Mouse (Mus musculus) layer of hippocampus, adult 9-11 months (tissue): ENCODE data around the gene Lamtor2.
A peak's percentile ranks its signal among the peaks of the same experiment; 100 is the strongest.
"Not testable (repeated sequence)": the region's sequence is repeated elsewhere in the genome, so short reads cannot be mapped to it uniquely, and the experiment has no call there.

Source experiments
- DNase-seq: peaks from one replicate; pipeline ENCODE4 v3.0.0; 2022

The Lamtor2 gene

GRCm38 (mm10) chr3:88552676-88553524, at the start of gene Lamtor2:
TSS of gene Lamtor2 (minus strand) at chr3:88553074.
- DNase-seq = peak; percentile 99

DNA sequence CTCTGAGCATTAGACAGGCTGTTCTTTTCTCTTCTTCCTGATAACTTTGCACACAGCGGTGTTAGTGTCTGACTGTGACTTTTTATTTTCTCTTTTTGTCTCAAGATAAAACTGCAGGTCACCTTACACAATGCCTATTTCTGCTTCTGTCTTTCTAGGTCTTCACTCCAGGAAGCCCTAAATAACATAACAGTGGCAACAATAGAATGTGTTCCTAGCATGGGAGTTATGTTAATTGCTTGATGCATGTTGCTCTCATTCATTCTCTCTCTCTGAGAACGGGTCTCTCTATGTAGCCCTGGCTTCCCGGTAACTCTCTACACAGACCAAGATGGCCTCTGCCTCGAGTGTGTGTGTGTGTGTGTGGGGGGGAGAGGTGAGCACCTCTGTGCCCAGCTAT, 49.6 kb upstream of the Lamtor2 start:
- no peak for DNase-seq

- DNase-seq = not testable (repeated sequence)
Measured at GRCm38 (mm10) chr3:88596547-88596946, 43.7 kb upstream of the Lamtor2 start.

DNA sequence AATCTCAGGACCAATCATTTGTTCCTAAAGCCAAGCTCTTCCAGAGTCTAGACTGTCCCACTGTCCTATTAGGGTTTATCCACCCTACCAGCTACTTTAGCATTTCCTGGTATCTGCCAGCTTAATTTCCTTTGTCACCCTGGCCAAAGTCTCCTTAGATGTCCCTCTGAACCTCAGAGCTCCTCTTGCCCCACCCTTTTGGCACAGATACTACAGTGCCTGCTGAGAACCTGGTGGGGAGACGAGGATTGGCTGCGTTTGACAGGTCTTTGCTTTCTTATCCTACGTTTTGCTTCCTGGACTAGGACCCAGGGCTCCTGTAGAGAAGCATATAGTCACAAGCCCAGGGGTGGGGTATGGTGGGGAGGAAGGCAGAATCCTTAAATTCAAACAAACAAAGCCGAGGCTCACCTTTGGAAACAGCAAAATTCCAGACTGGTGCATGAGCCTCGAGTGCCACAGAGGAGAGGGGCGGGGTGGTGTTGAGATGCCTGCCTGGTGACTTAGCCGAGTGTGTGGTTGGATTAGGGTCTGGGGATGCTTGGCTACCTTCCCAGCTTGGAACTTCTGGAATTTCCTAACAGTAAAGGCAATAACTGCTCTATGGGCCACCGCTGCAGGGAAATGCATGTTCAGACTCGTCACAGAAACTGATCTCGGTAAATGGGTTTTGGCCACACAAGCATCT, 41.2 kb upstream of the Lamtor2 start:
- no peak for DNase-seq

DNA sequence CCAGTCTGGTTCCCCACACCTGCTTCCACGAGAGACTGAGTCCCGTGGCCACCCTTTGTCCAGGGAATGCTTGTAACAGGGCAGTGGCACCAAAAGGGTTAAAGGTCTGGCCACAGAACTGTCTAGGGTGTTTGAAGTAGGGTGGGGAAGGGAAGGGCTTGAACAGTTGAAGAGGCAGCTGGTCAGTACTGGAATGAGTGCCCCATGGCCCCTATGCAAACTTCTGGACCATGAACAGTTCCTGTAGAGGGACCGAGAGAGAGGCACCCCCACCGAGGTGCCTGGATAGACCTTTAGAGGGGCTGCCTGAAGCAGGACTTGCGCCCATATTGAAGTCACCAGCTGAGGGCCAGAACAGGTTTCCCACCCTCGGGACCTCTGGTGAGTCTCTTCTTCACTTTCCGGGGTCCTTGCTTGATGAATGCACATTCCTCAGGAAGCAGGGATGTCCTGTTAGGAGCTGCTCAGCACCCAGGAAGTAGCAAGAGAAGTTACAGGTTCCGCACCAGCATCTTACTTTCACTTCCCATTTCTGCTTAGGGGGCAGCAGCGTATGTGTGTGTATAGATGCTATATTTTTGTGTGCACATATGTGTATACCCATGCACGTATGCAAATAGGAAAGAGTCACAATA, 40.2 kb upstream of the Lamtor2 start:
- DNase-seq = no peak

GRCm38 (mm10) chr3:88591950-88592731, 39.3 kb upstream of the Lamtor2 start:
- DNase-seq = peak; percentile 29

DNA sequence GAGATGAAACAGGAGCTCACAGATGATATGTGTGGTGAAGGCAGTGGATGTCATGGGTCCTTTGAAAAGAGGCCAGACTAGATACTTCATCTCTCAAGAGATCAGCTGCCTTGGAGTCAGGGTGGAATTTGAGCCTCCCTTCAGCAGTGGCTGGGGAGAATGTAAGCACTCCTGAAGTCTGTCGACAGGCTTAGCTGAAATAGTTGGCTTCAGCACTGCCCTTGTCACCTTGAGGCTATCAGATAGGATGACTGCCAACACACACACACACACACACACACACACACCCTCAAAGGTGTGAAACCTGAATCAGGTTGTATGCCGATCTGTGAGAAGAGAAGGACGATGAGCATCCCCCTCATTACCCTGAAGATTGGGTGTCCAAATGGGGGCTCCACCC, 38.2 kb upstream of the Lamtor2 start:
- DNase-seq = no peak

DNA sequence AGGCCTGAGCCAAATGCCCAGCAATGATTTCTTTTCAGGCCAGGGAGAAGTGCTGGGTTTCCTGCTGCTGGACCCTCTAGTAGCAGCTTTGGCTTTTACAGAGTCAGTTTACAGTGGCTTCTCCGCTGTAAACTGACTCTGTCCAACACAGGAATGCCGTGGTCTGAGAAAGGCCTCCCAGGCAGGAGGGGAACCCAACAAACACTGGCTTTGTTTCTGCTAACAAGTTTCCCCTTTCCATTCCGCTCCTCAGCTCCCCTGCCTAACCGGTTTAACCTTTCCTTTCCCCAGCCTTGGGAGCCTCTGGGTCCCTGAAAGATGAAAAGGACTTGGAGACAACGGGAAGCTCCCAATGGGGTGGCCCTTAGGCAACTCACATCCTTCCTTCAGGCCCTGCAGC, 37.4 kb upstream of the Lamtor2 start:
- DNase-seq = no peak

DNA sequence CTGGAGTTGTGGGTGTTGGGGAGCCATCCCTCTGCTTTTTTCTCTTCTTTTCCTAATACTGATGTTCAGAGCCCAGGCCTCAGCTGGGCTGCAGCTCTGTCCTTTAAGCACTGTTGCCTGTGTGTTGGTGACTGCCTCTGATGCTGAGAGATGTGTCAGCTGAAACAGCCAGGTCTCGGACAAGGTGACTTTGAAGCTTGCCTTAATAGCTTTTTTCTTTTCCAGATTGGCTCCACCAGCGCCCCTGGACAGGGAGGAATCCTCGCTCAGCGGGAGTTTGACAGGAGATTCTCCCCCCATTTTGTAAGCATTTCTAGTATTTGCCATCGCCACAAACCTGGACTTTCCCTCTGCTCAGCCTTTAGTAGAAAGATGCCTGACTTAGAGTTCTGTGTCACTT, 33.8 kb upstream of the Lamtor2 start:
- no peak for DNase-seq

DNA sequence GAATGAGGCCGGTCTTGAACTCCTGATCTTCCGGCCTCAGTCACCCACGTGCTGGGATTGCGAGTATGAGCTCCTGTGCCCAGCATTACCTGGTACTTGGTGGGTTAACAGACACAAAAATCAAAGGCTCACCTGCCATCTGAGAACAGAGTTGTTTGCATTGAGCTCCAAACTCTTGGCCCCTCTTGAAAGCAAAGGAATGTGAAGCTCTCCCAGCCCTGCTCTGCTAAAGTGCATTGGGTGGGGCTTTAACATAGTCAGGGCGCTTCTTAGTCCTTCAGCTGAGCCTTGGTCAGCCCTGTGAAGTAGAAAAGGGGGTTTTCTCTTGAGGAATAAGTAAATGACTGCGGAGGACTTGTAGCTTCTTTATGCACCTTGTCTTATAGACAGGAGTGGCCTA, 32.9 kb upstream of the Lamtor2 start:
- DNase-seq = no peak

GRCm38 (mm10) chr3:88579454-88580117, 26.7 kb upstream of the Lamtor2 start:
- DNase-seq = peak; percentile 84

- no peak for DNase-seq
Measured at GRCm38 (mm10) chr3:88578498-88579424, 25.9 kb upstream of the Lamtor2 start.

DNA sequence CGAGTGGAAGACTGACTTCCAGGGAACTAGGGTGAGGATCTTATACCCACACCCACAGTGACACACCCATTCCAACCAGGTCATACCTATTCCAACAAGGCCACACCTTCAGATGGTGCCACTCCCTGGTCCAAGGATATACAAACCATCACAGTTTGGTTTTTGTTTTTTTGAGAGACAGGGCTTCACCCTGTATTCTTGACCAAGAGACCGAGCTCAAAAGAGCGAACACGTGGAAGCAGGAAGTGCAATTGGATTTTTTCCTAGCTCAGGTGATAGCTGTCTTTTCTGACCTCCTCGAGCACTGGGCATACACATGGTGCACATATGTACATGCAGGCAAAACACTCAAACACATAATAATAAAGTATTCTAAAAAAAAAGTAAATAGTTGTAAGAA, 25.0 kb upstream of the Lamtor2 start:
- not testable (repeated sequence) for DNase-seq

GRCm38 (mm10) chr3:88575540-88575939, 22.7 kb upstream of the Lamtor2 start, which contains the start of gene Ssr2:
TSS of gene Ssr2 (plus strand) at chr3:88575876.
- DNase-seq = no peak

DNA sequence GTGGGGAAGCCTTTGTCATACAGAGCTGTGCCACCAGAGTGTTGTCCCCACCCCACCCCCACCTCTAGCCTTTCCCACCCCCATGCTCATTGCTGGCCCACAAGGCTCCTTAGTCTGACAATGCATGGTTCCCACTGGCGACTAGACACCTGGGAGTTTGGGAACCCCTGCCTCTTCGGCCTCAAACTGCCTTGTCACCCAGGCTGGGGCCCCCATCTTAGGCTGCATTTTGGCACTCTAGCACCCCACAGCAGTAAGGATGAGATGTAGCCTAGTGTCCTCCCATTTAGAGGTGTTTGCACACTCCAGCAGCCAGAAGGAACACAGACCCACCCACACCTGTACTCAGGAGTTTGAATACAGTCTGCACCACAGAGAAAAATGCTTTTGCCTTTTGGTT, 20.9 kb upstream of the Lamtor2 start:
- no peak for DNase-seq

DNA sequence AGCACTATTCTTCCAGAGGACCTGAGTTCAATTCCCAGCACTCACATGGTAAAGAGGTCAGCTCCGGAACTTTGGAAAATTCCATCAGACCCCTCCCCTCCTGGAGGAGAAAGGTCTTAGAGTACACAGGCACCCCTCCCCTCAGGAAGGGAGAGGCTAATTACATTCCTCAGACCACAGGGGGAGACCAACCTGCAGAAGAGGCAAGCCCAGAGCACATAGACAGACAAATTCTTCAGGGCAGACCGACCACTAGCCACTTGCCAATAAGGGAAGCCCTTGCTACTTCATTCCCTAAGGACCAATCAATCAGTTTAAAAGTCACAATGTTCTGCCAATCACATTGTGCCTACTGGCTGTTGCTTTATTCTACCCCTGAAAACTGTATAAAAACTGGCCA, 20.0 kb upstream of the Lamtor2 start:
- DNase-seq = no peak

DNA sequence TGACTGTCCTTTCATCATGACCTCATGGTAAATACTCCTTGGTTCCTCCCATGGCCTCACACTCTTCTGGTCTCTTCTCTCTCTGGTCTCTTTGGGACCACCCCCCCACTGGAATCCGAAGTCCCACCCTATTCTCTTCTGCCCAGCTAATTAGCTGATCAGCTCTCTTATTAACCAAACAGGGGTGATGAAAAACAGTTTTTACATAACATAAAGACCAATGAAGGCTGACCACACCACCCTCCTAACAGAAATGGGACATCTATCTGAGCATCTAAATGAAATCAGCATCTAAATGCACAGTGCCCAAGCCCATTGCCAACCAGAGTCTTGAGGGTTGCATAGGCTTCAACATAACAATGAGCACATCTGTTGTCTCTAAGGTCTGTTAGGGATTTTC, 19.0 kb upstream of the Lamtor2 start:
- DNase-seq = no peak

- no peak for DNase-seq
Measured at GRCm38 (mm10) chr3:88570341-88570740, 17.5 kb upstream of the Lamtor2 start.

DNA sequence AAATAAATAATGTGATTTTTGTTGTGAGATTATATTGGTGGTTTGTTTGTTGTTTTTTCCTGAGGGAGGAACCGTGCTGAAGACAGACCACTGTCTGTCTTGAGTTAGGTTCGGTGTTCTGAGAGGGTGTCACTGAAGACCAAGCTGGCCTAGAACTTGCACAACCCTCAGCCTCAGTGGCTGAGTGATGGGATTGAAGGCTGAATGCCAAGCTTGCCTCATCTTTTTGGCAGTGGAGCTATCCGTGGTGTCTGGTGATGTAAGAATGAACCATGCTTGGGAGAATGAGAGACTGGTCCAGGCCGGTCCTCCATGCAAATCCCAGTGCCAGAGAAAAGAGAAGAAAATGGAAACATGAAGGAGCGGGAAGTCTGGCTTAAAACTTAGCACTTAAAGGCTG, 16.8 kb upstream of the Lamtor2 start:
- DNase-seq = no peak

DNA sequence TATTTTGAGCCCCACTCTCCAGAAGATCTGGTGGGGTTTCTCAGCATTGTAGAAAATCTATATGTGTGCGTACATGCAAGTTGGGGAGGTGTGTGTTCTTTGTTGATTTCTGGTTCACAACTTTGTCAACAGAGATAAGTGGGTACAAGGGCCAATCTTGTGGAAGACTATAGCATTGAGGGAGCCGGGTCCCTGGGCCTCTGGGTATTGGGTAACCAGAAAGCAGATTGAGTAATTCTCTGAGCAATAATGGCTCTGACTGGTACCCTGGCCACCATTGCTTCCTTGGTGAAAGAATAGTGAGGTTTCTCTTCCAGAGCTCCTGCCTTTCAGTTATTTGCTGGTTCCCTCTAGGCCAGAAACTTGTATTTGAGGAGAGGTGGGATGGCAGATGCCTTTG, 16.2 kb upstream of the Lamtor2 start:
- DNase-seq = no peak

DNA sequence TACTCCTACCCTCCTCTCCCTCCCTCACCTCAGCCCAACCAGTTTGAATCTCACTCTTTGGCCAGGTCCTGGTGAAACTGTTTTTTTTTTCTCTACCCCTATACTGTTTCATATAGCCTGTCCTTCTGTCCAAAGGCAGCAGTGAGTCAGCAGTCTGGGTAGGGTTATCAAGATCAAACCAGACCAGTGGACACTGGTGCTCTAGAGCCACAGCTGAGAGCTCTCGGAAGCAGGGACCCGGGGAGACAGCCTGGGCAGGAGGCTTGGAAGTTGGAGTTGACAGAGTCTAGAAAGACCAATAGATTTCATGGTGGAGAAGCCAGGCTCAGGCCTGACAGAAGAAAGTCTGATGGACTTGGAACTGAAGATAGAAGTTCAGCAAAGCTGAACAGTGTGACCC, 15.7 kb upstream of the Lamtor2 start:
- DNase-seq = no peak
